Mouse (Mus musculus): ENCODE data around the gene Micall1. TPM values are rescaled to one million over a fixed set of nuclear protein-coding genes. Genes with fewer than 3 reads are reported as not detected.
A peak's percentile ranks its signal among the peaks of the same experiment; 100 is the strongest.

Micall1 gene
- polyA plus RNA-seq, 1 experiment from 2014 or later: 10.6 TPM

DNA sequence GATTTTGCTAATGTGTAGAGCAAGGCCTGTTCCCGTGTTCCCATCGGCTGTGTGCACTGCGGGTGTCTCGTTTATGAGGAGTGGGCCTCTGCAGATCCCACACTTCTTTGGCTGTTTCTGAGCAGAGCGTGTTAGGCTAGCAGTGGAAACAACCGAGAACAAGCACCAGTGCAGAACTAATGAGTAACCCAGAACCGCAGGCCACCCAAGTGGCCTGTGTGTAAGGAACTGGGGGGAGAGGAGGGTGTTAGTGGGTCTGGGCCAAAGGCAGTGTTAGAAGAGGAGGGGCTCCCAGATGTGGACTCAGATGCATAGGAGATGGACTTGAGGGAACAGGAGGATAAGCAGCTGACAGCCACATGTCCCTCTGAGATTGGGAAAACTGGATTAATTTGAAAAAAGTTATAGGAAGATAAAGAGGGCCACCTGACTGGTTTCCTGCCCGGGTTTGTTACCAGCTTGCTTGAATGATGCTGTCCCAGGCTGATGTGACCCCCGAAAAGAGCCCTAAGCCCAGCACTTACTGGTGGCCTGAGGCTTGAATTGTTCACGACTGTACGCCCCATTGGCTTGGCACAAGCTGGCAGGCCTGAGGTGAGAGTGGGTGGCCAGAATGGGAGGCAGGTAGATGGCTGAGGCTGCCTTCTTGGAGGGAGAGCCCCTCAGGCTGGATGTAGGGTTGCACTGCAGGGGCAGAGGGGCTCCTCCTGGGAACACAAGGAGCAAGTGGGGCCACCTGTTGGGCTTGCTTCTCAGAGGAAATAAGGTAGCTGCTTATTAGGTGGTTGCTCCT is 27.3 kb downstream of the Micall1 start:
- no peaks in the 10 kb centered on the region for H3K9me3 ChIP-seq
- H3K36me3 ChIP-seq: peaks cover 37% of the 10 kb centered on the region
- ATAC-seq (ENCODE audit: low FRiP score, low read depth): peak; percentile 69
- H3K4me3 ChIP-seq: no peak overlapping the region
- peak overlapping the region; percentile 69 for H3K27ac ChIP-seq
- H3K4me2 ChIP-seq (replicated peaks): no peak overlapping the region
- H3K4me1 ChIP-seq: peaks cover 25% of the 10 kb centered on the region
- no peak overlapping the region for H3K9ac ChIP-seq
- H3K27me3 ChIP-seq: peaks cover 5% of the 10 kb centered on the region; the same call in 1 of the 2 replicates
- WGBS: 37% methylated on average over 11 of the region's 11 CpGs

GRCm38 (mm10) chr15:79139640-79140039 is 30.9 kb downstream of the Micall1 start:
- WGBS: 58% methylated on average over 10 of the region's 10 CpGs
- Histone ChIP-seq H3K27me3 (peaks cover 5% of the 10 kb centered on the region; the same call in 1 of the 2 replicates), H3K27ac (no peak overlapping the region), H3K4me3 (no peak overlapping the region), H3K9me3 (no peaks in the 10 kb centered on the region), H3K4me1 (peaks cover 34% of the 10 kb centered on the region), H3K36me3 (peaks cover 10% of the 10 kb centered on the region), H3K4me2 (replicated peaks) (no peak overlapping the region), H3K9ac (no peak overlapping the region)
- no peak for ATAC-seq (ENCODE audit: low FRiP score, low read depth)

- Histone ChIP-seq H3K9me3 (no peaks in the 10 kb centered on the region), H3K4me3 (peak within 1 kb of the TSS; percentile 73), H3K27me3 (peaks cover 5% of the 10 kb centered on the region; the same call in 1 of the 2 replicates), H3K4me2 (replicated peaks) (peak within 1 kb of the TSS; percentile 97), H3K27ac (no peak within 1 kb of the TSS; the same call in 1 of the 2 replicates), H3K4me1 (peaks cover 21% of the 10 kb centered on the region), H3K9ac (peak within 1 kb of the TSS; percentile 89), H3K36me3 (peaks cover 23% of the 10 kb centered on the region)
- under 1% methylated on average over 57 of the region's 57 CpGs for WGBS
- peak; percentile 86 for ATAC-seq (ENCODE audit: low FRiP score, low read depth)
Observed at GRCm38 (mm10) chr15:79140866-79141565, 32.3 kb downstream of the Micall1 start, which contains the start of the genes Polr2f and 1700088E04Rik. TSS of gene Polr2f (plus strand) at chr15:79141009. TSS of gene 1700088E04Rik (minus strand) at chr15:79141253.

- 0% methylated on average over 7 of the region's 7 CpGs for WGBS
- peak overlapping the region; percentile 89 for H3K9ac ChIP-seq
- peaks cover 5% of the 10 kb centered on the region; the same call in 1 of the 2 replicates for H3K27me3 ChIP-seq
- no peak overlapping the region for H3K27ac ChIP-seq
- H3K9me3 ChIP-seq: no peaks in the 10 kb centered on the region
- ATAC-seq (ENCODE audit: low FRiP score, low read depth): peak; percentile 37; the same call in 1 of the 2 replicates
- peaks cover 28% of the 10 kb centered on the region for H3K36me3 ChIP-seq
- H3K4me1 ChIP-seq: peaks cover 18% of the 10 kb centered on the region
- H3K4me2 ChIP-seq (replicated peaks): peak overlapping the region; percentile 97
- peak overlapping the region; percentile 73 for H3K4me3 ChIP-seq
Observed at GRCm38 (mm10) chr15:79141566-79141917, 32.8 kb downstream of the Micall1 start.

DNA sequence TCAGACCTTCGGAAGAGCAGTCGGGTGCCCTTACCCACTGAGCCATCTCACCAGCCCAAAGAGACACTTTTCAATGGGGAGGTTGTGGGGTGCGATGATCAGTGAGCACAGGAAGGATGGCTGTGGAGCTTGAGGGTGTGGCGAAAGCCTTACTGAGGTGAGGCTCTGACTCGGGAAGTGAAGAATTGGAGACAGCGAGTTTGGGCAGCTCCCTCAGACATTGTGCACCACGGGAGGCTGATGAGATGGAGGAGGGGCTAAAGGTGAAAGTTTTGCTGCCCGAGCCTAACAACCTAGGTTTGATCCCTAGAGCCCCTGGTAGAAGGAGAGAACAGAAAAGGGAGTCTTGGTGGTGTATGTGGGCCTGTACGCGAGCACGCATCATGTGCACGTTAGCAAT is 34.6 kb downstream of the Micall1 start:
- Histone ChIP-seq H3K27me3 (peaks cover 5% of the 10 kb centered on the region; the same call in 1 of the 2 replicates), H3K9ac (no peak overlapping the region), H3K4me2 (replicated peaks) (no peak overlapping the region), H3K36me3 (peaks cover 44% of the 10 kb centered on the region), H3K4me3 (no peak overlapping the region), H3K4me1 (peaks cover 18% of the 10 kb centered on the region), H3K27ac (no peak overlapping the region), H3K9me3 (no peaks in the 10 kb centered on the region)
- WGBS: 78% methylated on average over 12 of the region's 12 CpGs
- no peak for ATAC-seq (ENCODE audit: low FRiP score, low read depth)

- ATAC-seq (ENCODE audit: low FRiP score, low read depth): no peak
- Histone ChIP-seq H3K9ac (0 out of 2 replicates have a peak overlapping the region, but pooled peaks have one; percentile 25), H3K4me1 (peaks cover 18% of the 10 kb centered on the region), H3K4me2 (replicated peaks) (no peak overlapping the region), H3K36me3 (peaks cover 50% of the 10 kb centered on the region), H3K27ac (no peak overlapping the region), H3K4me3 (no peak overlapping the region), H3K9me3 (no peaks in the 10 kb centered on the region), H3K27me3 (peaks cover 5% of the 10 kb centered on the region; the same call in 1 of the 2 replicates)
- whole genome bisulfite sequencing: 87% methylated on average over 8 of the region's 8 CpGs
Observed at GRCm38 (mm10) chr15:79144021-79144420, 35.3 kb downstream of the Micall1 start.

GRCm38 (mm10) chr15:79145522-79145921 is 36.8 kb downstream of the Micall1 start:
- Histone ChIP-seq H3K27ac (no peak overlapping the region), H3K4me1 (peaks cover 15% of the 10 kb centered on the region), H3K4me2 (replicated peaks) (no peak overlapping the region), H3K4me3 (no peak overlapping the region), H3K9me3 (no peaks in the 10 kb centered on the region), H3K27me3 (no peaks in the 10 kb centered on the region), H3K9ac (no peak overlapping the region), H3K36me3 (peaks cover 62% of the 10 kb centered on the region)
- 91% methylated on average over 7 of the region's 7 CpGs for WGBS
- ATAC-seq (ENCODE audit: low FRiP score, low read depth): no peak

DNA sequence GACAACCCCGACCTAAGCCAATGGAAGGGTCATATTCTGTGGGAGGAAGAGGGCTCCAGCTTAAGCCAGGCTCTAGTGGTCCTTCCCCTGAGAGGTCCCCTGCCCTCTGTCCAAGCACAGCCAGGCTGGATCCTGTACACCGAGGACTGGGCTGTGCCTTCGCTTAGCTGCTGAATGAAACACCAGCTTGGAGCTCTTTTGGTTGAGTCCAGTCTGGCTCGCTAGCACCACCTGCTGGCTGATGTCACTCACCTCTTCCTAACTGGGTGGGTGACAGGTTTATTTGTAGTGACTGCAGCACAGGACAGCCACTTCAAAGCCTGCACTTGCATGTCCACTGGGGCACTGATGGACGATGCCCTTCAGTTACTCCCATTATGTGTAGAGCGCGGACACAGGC is 39.8 kb downstream of the Micall1 start:
- H3K9me3 ChIP-seq: no peaks in the 10 kb centered on the region
- WGBS: 48% methylated on average over 7 of the region's 7 CpGs
- H3K27me3 ChIP-seq: no peaks in the 10 kb centered on the region
- H3K27ac ChIP-seq: no peak overlapping the region
- ATAC-seq (ENCODE audit: low FRiP score, low read depth): 0 out of 2 replicates have a peak, but pooled peaks have one; percentile 62
- no peak overlapping the region for H3K4me2 ChIP-seq (replicated peaks)
- no peak overlapping the region for H3K9ac ChIP-seq
- H3K36me3 ChIP-seq: peaks cover 92% of the 10 kb centered on the region
- peaks cover 11% of the 10 kb centered on the region; the same call in 1 of the 2 replicates for H3K4me1 ChIP-seq
- H3K4me3 ChIP-seq: no peak overlapping the region

GRCm38 (mm10) chr15:79151881-79152280 is 43.2 kb downstream of the Micall1 start:
- Histone ChIP-seq H3K9ac (no peak overlapping the region), H3K27me3 (peaks cover under 1% of the 10 kb centered on the region; the same call in 1 of the 2 replicates), H3K4me1 (peaks cover 11% of the 10 kb centered on the region; the same call in 1 of the 2 replicates), H3K27ac (peak overlapping the region; percentile 72; the same call in 1 of the 2 replicates), H3K9me3 (no peaks in the 10 kb centered on the region), H3K4me2 (replicated peaks) (0 out of 2 replicates have a peak overlapping the region, but pooled peaks have one; percentile 4), H3K36me3 (peaks cover 61% of the 10 kb centered on the region), H3K4me3 (no peak overlapping the region)
- WGBS: 72% methylated on average over 8 of the region's 8 CpGs
- 0 out of 2 replicates have a peak, but pooled peaks have one; percentile 18 for ATAC-seq (ENCODE audit: low FRiP score, low read depth)

DNA sequence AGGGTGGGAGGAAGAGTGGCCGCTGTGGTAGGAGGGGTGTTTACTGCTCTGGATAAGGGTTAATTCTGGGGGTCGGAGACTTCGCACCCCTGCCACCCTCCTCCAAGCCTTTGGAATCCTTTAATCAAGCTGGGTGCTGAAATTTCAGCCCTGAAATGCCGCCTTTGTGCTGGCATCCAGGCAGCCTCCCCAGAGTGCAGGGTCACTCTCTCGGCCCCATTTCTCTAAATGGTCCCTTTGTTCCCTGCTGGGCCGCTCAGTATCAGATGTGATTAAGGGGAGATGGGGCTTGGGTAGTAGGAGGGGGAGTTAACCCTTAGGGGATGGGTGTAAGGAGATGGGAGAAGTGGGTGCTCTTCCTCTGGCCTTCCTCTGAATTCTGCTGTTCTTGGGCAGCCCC is 44.0 kb downstream of the Micall1 start:
- Histone ChIP-seq H3K4me3 (no peak overlapping the region), H3K27me3 (peaks cover 4% of the 10 kb centered on the region), H3K4me1 (peaks cover 11% of the 10 kb centered on the region; the same call in 1 of the 2 replicates), H3K36me3 (peaks cover 52% of the 10 kb centered on the region), H3K27ac (peak overlapping the region; percentile 72; the same call in 1 of the 2 replicates), H3K9me3 (no peaks in the 10 kb centered on the region), H3K4me2 (replicated peaks) (no peak overlapping the region), H3K9ac (no peak overlapping the region)
- 60% methylated on average over 6 of the region's 6 CpGs for WGBS
- no peak for ATAC-seq (ENCODE audit: low FRiP score, low read depth)

GRCm38 (mm10) chr15:79155572-79155971 is 46.9 kb downstream of the Micall1 start:
- H3K4me3 ChIP-seq: no peak overlapping the region
- H3K27ac ChIP-seq: no peak overlapping the region
- H3K4me2 ChIP-seq (replicated peaks): no peak overlapping the region
- no peak for ATAC-seq (ENCODE audit: low FRiP score, low read depth)
- H3K4me1 ChIP-seq: peaks cover 11% of the 10 kb centered on the region; the same call in 1 of the 2 replicates
- WGBS: 39% methylated on average over 3 of the region's 3 CpGs
- no peaks in the 10 kb centered on the region for H3K9me3 ChIP-seq
- H3K9ac ChIP-seq: peak overlapping the region; percentile 36; the same call in 1 of the 2 replicates
- H3K27me3 ChIP-seq: peaks cover 32% of the 10 kb centered on the region
- H3K36me3 ChIP-seq: peaks cover 29% of the 10 kb centered on the region
